ENCODE assay signal across 8 mouse cellular contexts in the genomic region with DNA sequence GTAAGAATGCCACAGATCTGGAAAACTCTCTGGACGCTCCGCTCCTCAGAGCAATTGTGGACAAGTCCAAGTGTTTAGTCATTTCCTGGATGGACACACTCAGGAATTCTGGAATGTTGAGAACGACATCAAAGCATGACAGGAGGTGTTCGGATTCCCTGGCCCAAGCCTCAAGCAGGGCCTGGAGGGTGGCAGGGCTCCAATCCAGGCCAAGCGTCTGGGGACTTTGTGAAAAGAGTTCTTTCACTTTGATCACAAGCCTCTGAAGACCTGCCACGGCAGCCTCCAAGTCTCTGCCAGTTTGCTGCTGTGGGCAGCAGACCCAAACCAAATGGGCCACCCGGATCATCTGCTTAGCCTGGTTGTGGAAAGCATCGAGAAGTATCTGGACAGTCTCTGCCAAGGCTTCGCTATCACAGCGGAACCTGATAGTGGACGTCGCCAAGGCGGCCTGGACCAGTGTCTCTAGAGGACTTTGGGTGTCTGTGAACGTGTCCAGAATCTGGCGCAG. TPM values are rescaled to one million over a fixed set of nuclear protein-coding genes. Genes with fewer than 3 reads are reported as not detected.
DNase-seq lines count a peak whose midpoint lies in the region; ATAC-seq and TF ChIP-seq lines count a peak whose summit lies in the region.

No protein-coding gene starts in this region.

- WGBS in kidney, adult 2 months = 13% methylated on average over 15 of the region's 15 CpGs
- WGBS in hindbrain, embryonic 16.5 days = 23% methylated on average over 15 of the region's 15 CpGs
- 32% methylated on average over 15 of the region's 15 CpGs for WGBS in midbrain, embryonic 12.5 days

- no peaks in the 10 kb centered on the region for H3K4me1 ChIP-seq in kidney, adult 2 months (ENCODE audit: control insufficient read depth, insufficient read depth, low read length)
- no peaks in the 10 kb centered on the region for H3K4me1 ChIP-seq in ES-Bruce4 (ENCODE audit: control insufficient read depth, insufficient read depth, low read length)
- H3K4me1 ChIP-seq in hindbrain, embryonic 16.5 days (ENCODE audit: control insufficient read depth, insufficient read depth, low read depth, low read length) = peaks cover 10% of the 10 kb centered on the region
- peaks cover 11% of the 10 kb centered on the region for H3K4me1 ChIP-seq in midbrain, embryonic 12.5 days

- H3K27ac ChIP-seq in kidney, adult 2 months (ENCODE audit: insufficient read depth, low read depth, low read length) = no peak overlapping the region
- no peak overlapping the region for H3K27ac ChIP-seq in ES-Bruce4 (ENCODE audit: insufficient read depth, low read length)
- no peak overlapping the region for H3K27ac ChIP-seq in hindbrain, embryonic 16.5 days (ENCODE audit: low read depth, low read length)
- no peak overlapping the region for H3K27ac ChIP-seq in midbrain, embryonic 12.5 days (replicated peaks)

- H3K36me3 ChIP-seq in kidney, adult 2 months (ENCODE audit: control insufficient read depth, insufficient read depth, low read length) = no peaks in the 10 kb centered on the region
- no peaks in the 10 kb centered on the region for H3K36me3 ChIP-seq in ES-Bruce4 (ENCODE audit: control insufficient read depth, insufficient read depth, low read length, poor library complexity, severe bottlenecking)
- no peaks in the 10 kb centered on the region for H3K36me3 ChIP-seq in hindbrain, embryonic 16.5 days (ENCODE audit: control insufficient read depth, insufficient read depth, low read length)
- H3K36me3 ChIP-seq in midbrain, embryonic 12.5 days = no peaks in the 10 kb centered on the region

- H3K4me3 ChIP-seq in kidney, adult 2 months (ENCODE audit: insufficient read depth, low read depth, low read length) = peak overlapping the region; percentile 20; the same call in 1 of the 2 replicates
- H3K4me3 ChIP-seq in ES-Bruce4 (ENCODE audit: low read depth, low read length) = peak overlapping the region; percentile 65
- peak overlapping the region; percentile 54 for H3K4me3 ChIP-seq in hindbrain, embryonic 16.5 days (ENCODE audit: low read length)
- peak overlapping the region; percentile 46 for H3K4me3 ChIP-seq in midbrain, embryonic 12.5 days

- TF ChIP-seq CTCF in kidney, adult 2 months (conservative IDR thresholded peaks at IDR 0.05; ENCODE audit: insufficient read depth, insufficient read length, low read depth, low read length) = no peak
- no peak for TF ChIP-seq CTCF in ES-Bruce4 (IDR thresholded peaks at IDR 0.05; ENCODE audit: low read depth, low read length)

- DNase-seq in kidney, adult 2 months = no peak
- no peak for DNase-seq in kidney, adult 9 months
- DNase-seq in cerebellum, postnatal 10 days = peak; percentile 46 to 56
- no peak for DNase-seq in spleen, postnatal 14 days (ENCODE audit: low spot score in 2 of 2)
- DNase-seq in thymus, postnatal 25 days = no peak

- no peak for ATAC-seq in hindbrain, embryonic 16.5 days
- no peak for ATAC-seq in midbrain, embryonic 12.5 days (ENCODE audit: low FRiP score, low read depth)

- TF ChIP-seq EP300 in ES-Bruce4 (IDR thresholded peaks at IDR 0.05; ENCODE audit: insufficient read depth, low read depth, low read length) = no peak

- peak overlapping the region; percentile 35; the same call in 1 of the 2 replicates for H3K9ac ChIP-seq in ES-Bruce4 (ENCODE audit: low read depth, poor library complexity, severe bottlenecking)
- H3K9ac ChIP-seq in hindbrain, embryonic 16.5 days (ENCODE audit: low read depth, low read length) = peak overlapping the region; percentile 79
- peak overlapping the region; percentile 60 for H3K9ac ChIP-seq in midbrain, embryonic 12.5 days (replicated peaks)

- no peaks in the 10 kb centered on the region for H3K9me3 ChIP-seq in ES-Bruce4 (replicated peaks; ENCODE audit: control insufficient read depth, insufficient read depth, low read length, poor library complexity, severe bottlenecking)
- no peaks in the 10 kb centered on the region for H3K9me3 ChIP-seq in hindbrain, embryonic 16.5 days (ENCODE audit: control insufficient read depth, low read length)
- H3K9me3 ChIP-seq in midbrain, embryonic 12.5 days = no peaks in the 10 kb centered on the region

- peak overlapping the region; percentile 97 for H3K4me2 ChIP-seq in hindbrain, embryonic 16.5 days (ENCODE audit: low read length)
- H3K4me2 ChIP-seq in midbrain, embryonic 12.5 days (replicated peaks) = peak overlapping the region; percentile 88

- no peak for TF ChIP-seq POLR2A in kidney, adult 2 months (IDR thresholded peaks at IDR 0.05; ENCODE audit: low read depth, low read length)
- no peak for TF ChIP-seq POLR2A in ES-Bruce4 (IDR thresholded peaks at IDR 0.05; ENCODE audit: insufficient read depth, low read length)

- 0 out of 2 replicates have a peak, but pooled peaks cover 1% of the 10 kb centered on the region for H3K27me3 ChIP-seq in kidney, adult 2 months (replicated peaks; ENCODE audit: control insufficient read depth, insufficient read depth, low read length)
- H3K27me3 ChIP-seq in ES-Bruce4 (ENCODE audit: control insufficient read depth, insufficient read depth, low read length, poor library complexity, severe bottlenecking) = no peaks in the 10 kb centered on the region
- H3K27me3 ChIP-seq in hindbrain, embryonic 16.5 days (replicated peaks; ENCODE audit: control insufficient read depth, insufficient read depth, low read length) = peaks cover 2% of the 10 kb centered on the region
- H3K27me3 ChIP-seq in midbrain, embryonic 12.5 days = peaks cover 52% of the 10 kb centered on the region

RNA-seq across cellular contexts. Expression of gene Vinac1, which starts 9.5 kb away (rescaled TPM):
- 0.03 and 0.08 TPM in 2 replicates for polyA plus RNA-seq in kidney, adult 2 months (2012; rRNA removed)
- 0.15 TPM in 1 of 2 replicates, not detected in the other for polyA plus RNA-seq in ES-Bruce4 (2011; ENCODE audit: insufficient read depth, insufficient read length, low read depth, missing spikeins)
- 0.70 and 0.92 TPM in 2 replicates for polyA plus RNA-seq in hindbrain, embryonic 16.5 days (2015; fragmentation: Nextera tagmentation; extraction: Ambion mirVana)
- polyA plus RNA-seq in midbrain, embryonic 12.5 days (2016; fragmentation: Nextera tagmentation; extraction: Ambion mirVana) = 0.24 and 0.31 TPM in 2 replicates

RNA-seq across cellular contexts. Expression of gene Ttl, which starts 27.3 kb away (rescaled TPM):
- polyA plus RNA-seq in kidney, adult 2 months (2012; rRNA removed) = 6.3 and 6.6 TPM in 2 replicates
- 5.8 and 8.2 TPM in 2 replicates for polyA plus RNA-seq in ES-Bruce4 (2011; ENCODE audit: insufficient read depth, insufficient read length, low read depth, missing spikeins)
- 38.2 and 46.9 TPM in 2 replicates for polyA plus RNA-seq in hindbrain, embryonic 16.5 days (2015; fragmentation: Nextera tagmentation; extraction: Ambion mirVana)
- 15.1 and 16.8 TPM in 2 replicates for polyA plus RNA-seq in midbrain, embryonic 12.5 days (2016; fragmentation: Nextera tagmentation; extraction: Ambion mirVana)

Comparison
In these comparisons a context has a peak if more than half of its experiments do, and no peak if none do; other contexts are left out.
1. DNase-seq: peak in cerebellum, postnatal 10 days (2 of 2); none in kidney, adult 2 months (single experiment), kidney, adult 9 months (single experiment), spleen, postnatal 14 days (0 of 2) and thymus, postnatal 25 days (single experiment).
2. Peak in every context shown above with its lines, with median percentiles within 50 percentile points of each other: H3K4me3 ChIP-seq and H3K9ac ChIP-seq.